Mouse (Mus musculus) CH12.LX (cell line): ENCODE measurements around the gene Ildr1. TPM values are rescaled to one million over a fixed set of nuclear protein-coding genes. Genes with fewer than 3 reads are reported as not detected.

Source experiments
- DNase-seq: peaks from one replicate; pipeline ENCODE4 v3.0.0-alpha.2; 2013; ENCODE audit errors: extremely low read depth
- H3K27ac ChIP-seq: 2 replicates; pipeline ENCODE4 v1.5.1; 2012; ENCODE audit warnings: low read depth, mild to moderate bottlenecking, control low read depth, moderate library complexity; ENCODE audit not compliant: insufficient read depth
- H3K27me3 ChIP-seq: replicated peaks from 2 replicates; pipeline ENCODE3; 2012; ENCODE audit warnings: inconsistent platforms
- H3K36me3 ChIP-seq, 2 experiments: replicated peaks in 1 of 2; 2 replicates each; pipeline versions ENCODE3 to v1.6.1; 2012; ENCODE audit warnings: inconsistent platforms in 1 of 2, low read length in 1 of 2, mild to moderate bottlenecking in 1 of 2, mixed read lengths in 1 of 2, moderate library complexity in 1 of 2; ENCODE audit not compliant: control insufficient read depth in 1 of 2, insufficient read depth in 1 of 2
- H3K4me1 ChIP-seq, 2 experiments: 2 replicates each; pipeline ENCODE4 v1.6.1; 2012; ENCODE audit warnings: inconsistent platforms in 1 of 2, moderate library complexity in 1 of 2; ENCODE audit not compliant: insufficient read depth in 2 of 2, control insufficient read depth in 1 of 2
- H3K4me2 ChIP-seq: 2 replicates; pipeline ENCODE4 v1.6.1; 2012; ENCODE audit warnings: low read depth, mild to moderate bottlenecking, control low read depth; ENCODE audit not compliant: poor library complexity, insufficient read depth, severe bottlenecking
- H3K4me3 ChIP-seq, 3 experiments: fragments of 150-350 bp in 1 of 3; sonication (generic) in 1 of 3; replicated peaks in 1 of 3; 2 replicates each; pipeline versions ENCODE3 to v1.5.1; 2011 to 2012; ENCODE audit warnings: low read depth in 2 of 3, low read length in 2 of 3, mild to moderate bottlenecking in 2 of 3, moderate library complexity in 2 of 3, control low read depth in 1 of 3, improper control_type of control experiment in 1 of 3, inconsistent platforms in 1 of 3, mixed read lengths in 1 of 3; ENCODE audit not compliant: poor library complexity in 1 of 3
- H3K79me2 ChIP-seq: replicated peaks from 2 replicates; pipeline ENCODE4 v1.6.1; 2012; ENCODE audit warnings: mild to moderate bottlenecking, moderate library complexity; ENCODE audit not compliant: control insufficient read depth, poor library complexity, insufficient read depth, severe bottlenecking; ENCODE audit errors: extremely low read depth
- H3K9ac ChIP-seq: 2 replicates; pipeline ENCODE4 v1.6.1; 2012; ENCODE audit warnings: low read depth, mild to moderate bottlenecking, control low read depth, moderate library complexity; ENCODE audit not compliant: insufficient read depth
- H3K9me3 ChIP-seq: replicated peaks from 2 replicates; pipeline ENCODE3; 2012; ENCODE audit warnings: low read length, inconsistent platforms, mixed read lengths
- BHLHE40 ChIP-seq: IDR thresholded peaks from 2 replicates; pipeline ENCODE4 v1.6.1; 2011; ENCODE audit warnings: mild to moderate bottlenecking, low read depth, low read length, improper control_type of control experiment
- CHD1 ChIP-seq: IDR thresholded peaks from 2 replicates; pipeline ENCODE4 v1.6.1; 2012; ENCODE audit warnings: low read depth, low read length, improper control_type of control experiment, inconsistent platforms
- CHD2 ChIP-seq: IDR thresholded peaks from 2 replicates; pipeline ENCODE4 v1.6.1; 2011; ENCODE audit warnings: low read length, improper control_type of control experiment
- E2F4 ChIP-seq: IDR thresholded peaks from 2 replicates; pipeline ENCODE4 v1.6.1; 2011; ENCODE audit warnings: low read depth, low read length, improper control_type of control experiment; ENCODE audit not compliant: insufficient replicate concordance
- ELF1 ChIP-seq: IDR thresholded peaks from 2 replicates; pipeline ENCODE4 v1.6.1; 2014; ENCODE audit warnings: low read depth, mild to moderate bottlenecking, inconsistent platforms, low read length, improper control_type of control experiment
- EP300 ChIP-seq: IDR thresholded peaks from 2 replicates; pipeline ENCODE4 v1.6.1; 2011; ENCODE audit warnings: low read length, improper control_type of control experiment
- ETS1 ChIP-seq: conservative IDR thresholded peaks from 2 replicates; pipeline ENCODE4 v1.6.1; 2012; ENCODE audit warnings: low read depth, mild to moderate bottlenecking, inconsistent platforms, low read length, improper control_type of control experiment, moderate library complexity
- IRF4 ChIP-seq: IDR thresholded peaks from 2 replicates; pipeline ENCODE4 v1.6.1; 2014; ENCODE audit warnings: low read depth, mild to moderate bottlenecking, inconsistent platforms, low read length, improper control_type of control experiment
- JUN ChIP-seq: IDR thresholded peaks from 2 replicates; pipeline ENCODE4 v1.6.1; 2011; ENCODE audit warnings: low read depth, mild to moderate bottlenecking, low read length, improper control_type of control experiment, moderate library complexity; ENCODE audit not compliant: insufficient read depth
- JUND ChIP-seq: conservative IDR thresholded peaks from 2 replicates; pipeline ENCODE4 v1.6.1; 2011; ENCODE audit warnings: low read depth, low read length, improper control_type of control experiment
- KAT2A ChIP-seq: IDR thresholded peaks from 2 replicates; pipeline ENCODE4 v1.6.1; 2012; ENCODE audit warnings: low read length, improper control_type of control experiment, inconsistent platforms; ENCODE audit not compliant: insufficient replicate concordance
- MAFK ChIP-seq: IDR thresholded peaks from 2 replicates; pipeline ENCODE4 v1.6.1; 2011; ENCODE audit warnings: low read length, improper control_type of control experiment; ENCODE audit not compliant: insufficient replicate concordance
- MAZ ChIP-seq: IDR thresholded peaks from 2 replicates; pipeline ENCODE4 v1.6.1; 2012; ENCODE audit warnings: low read depth, mild to moderate bottlenecking, inconsistent platforms, low read length, improper control_type of control experiment, moderate library complexity
- MEF2A ChIP-seq: IDR thresholded peaks from 2 replicates; pipeline ENCODE4 v1.6.1; 2014; ENCODE audit warnings: low read depth, mild to moderate bottlenecking, inconsistent platforms, low read length, improper control_type of control experiment, borderline replicate concordance
- MXI1 ChIP-seq: IDR thresholded peaks from 2 replicates; pipeline ENCODE4 v1.6.1; 2011; ENCODE audit warnings: mild to moderate bottlenecking, low read depth, low read length, improper control_type of control experiment
- MYC ChIP-seq: IDR thresholded peaks from 2 replicates; pipeline ENCODE4 v1.6.1; 2011; ENCODE audit warnings: low read depth, mild to moderate bottlenecking, improper control_type of control experiment, low read length
- POLR2A ChIP-seq: IDR thresholded peaks from 2 replicates; pipeline ENCODE4 v1.6.1; 2011; ENCODE audit warnings: low read depth, mild to moderate bottlenecking, improper control_type of control experiment, low read length
- RCOR1 ChIP-seq: conservative IDR thresholded peaks from 2 replicates; pipeline ENCODE4 v1.6.1; 2012; ENCODE audit warnings: low read depth, mild to moderate bottlenecking, inconsistent platforms, low read length, improper control_type of control experiment
- SIN3A ChIP-seq: IDR thresholded peaks from 2 replicates; pipeline ENCODE4 v1.6.1; 2012; ENCODE audit warnings: low read length, improper control_type of control experiment, inconsistent platforms
- TBP ChIP-seq: conservative IDR thresholded peaks from 2 replicates; pipeline ENCODE4 v1.6.1; 2011; ENCODE audit warnings: low read depth, low read length, improper control_type of control experiment
- TCF12 ChIP-seq: IDR thresholded peaks from 2 replicates; pipeline ENCODE4 v1.6.1; 2014; ENCODE audit warnings: low read depth, mild to moderate bottlenecking, inconsistent platforms, low read length, improper control_type of control experiment
- UBTF ChIP-seq: IDR thresholded peaks from 2 replicates; pipeline ENCODE4 v1.6.1; 2012; ENCODE audit warnings: low read depth, mild to moderate bottlenecking, inconsistent platforms, low read length, improper control_type of control experiment, moderate library complexity
- USF1 ChIP-seq: IDR thresholded peaks from 2 replicates; pipeline ENCODE4 v1.6.1; 2014; ENCODE audit warnings: low read depth, mild to moderate bottlenecking, inconsistent platforms, low read length, improper control_type of control experiment
- ZMIZ1 ChIP-seq: IDR thresholded peaks from 2 replicates; pipeline ENCODE4 v1.6.1; 2012; ENCODE audit warnings: low read depth, mild to moderate bottlenecking, inconsistent platforms, low read length, improper control_type of control experiment
- ZNF384 ChIP-seq: IDR thresholded peaks from 2 replicates; pipeline ENCODE4 v1.6.1; 2012; ENCODE audit warnings: low read depth, low read length, improper control_type of control experiment, inconsistent platforms
- dilution Hi-C: fragments of 300-500 bp; cut with MboI; formaldehyde crosslinking; loops from 2 replicates; pipeline ENCODE4 v1.14.3; 2020; ENCODE audit warnings: low sequenced_read_pairs; ENCODE audit not compliant: extremely low pct_unique_long_range_greater_than_20kb, extremely low pct_ligation_motif_present
- in situ Hi-C: fragments of 300-500 bp; cut with MboI; formaldehyde crosslinking; loops from 3 replicates; pipeline ENCODE4 v1.14.3; 2019; ENCODE audit warnings: low sequenced_read_pairs, low pct_ligation_motif_present, low pct_unique_long_range_greater_than_20kb, mixed read lengths
- polyA plus RNA-seq: library from polyadenylated mRNA; unstranded; fragments of >175 nt; gene quantifications from 2 replicates; pipeline ENCODE4 v1.2.1, GENCODE M21; 2012; ENCODE audit warnings: low read depth; ENCODE audit not compliant: insufficient read length
- total RNA-seq, 2 experiments: library from RNA; depleted of rRNA; stranded (reverse); fragments of 300-350 nt in 1 of 2; fragments of >200 nt in 1 of 2; gene quantifications; 2 replicates each; pipeline ENCODE4 v1.2.3; 2012 to 2014

Gene Ildr1
- total and polyA plus RNA-seq, 3 experiments, result 0.34 to 0.81 (median 0.76) TPM

- no peak overlapping the region for H3K9ac ChIP-seq
- TF ChIP-seq UBTF (no peak), MYC (no peak), EP300 (no peak), USF1 (no peak), TCF12 (no peak), RCOR1 (no peak), JUN (no peak), ELF1 (no peak), MEF2A (no peak), CHD1 (no peak), TBP (no peak), KAT2A (no peak), POLR2A (no peak)
- TF ChIP-seq, all 38 proteins: peak for 0
- no peak overlapping the region for H3K4me3 ChIP-seq
- dilution Hi-C loops, result no loop called here
- peaks cover 16 to 51% of the 10 kb centered on the region in 2 experiments for H3K4me1 ChIP-seq
- no peaks in the 10 kb centered on the region for H3K27me3 ChIP-seq
- no peak for DNase-seq
- H3K9me3 ChIP-seq, result peaks cover 11% of the 10 kb centered on the region
- H3K4me2 ChIP-seq, result no peak overlapping the region
- in situ Hi-C loops, result no loop called here
- H3K79me2 ChIP-seq, result no peaks in the 10 kb centered on the region
- peaks cover 0 to 21% of the 10 kb centered on the region in 2 experiments for H3K36me3 ChIP-seq
- H3K27ac ChIP-seq, result no peak overlapping the region
Observed at GRCm38 (mm10) chr16:36649304-36649703, 44.5 kb upstream of the Ildr1 start.

GRCm38 (mm10) chr16:36650511-36650910 lies 43.3 kb upstream of the Ildr1 start:
- Histone ChIP-seq H3K27ac (no peak overlapping the region), H3K9ac (no peak overlapping the region), H3K9me3 (peaks cover 11% of the 10 kb centered on the region), H3K4me2 (no peak overlapping the region; the same call in 1 of the 2 replicates), H3K4me3 (no peak overlapping the region), H3K79me2 (no peaks in the 10 kb centered on the region), H3K36me3 (peaks cover 0 to 22% of the 10 kb centered on the region in 2 experiments), H3K27me3 (no peaks in the 10 kb centered on the region), H3K4me1 (peaks cover 16 to 46% of the 10 kb centered on the region in 2 experiments)
- TF ChIP-seq RCOR1, result no peak
- no peak for TF ChIP-seq CHD2
- peak; percentile 65 for TF ChIP-seq BHLHE40
- TF ChIP-seq MEF2A, result peak; percentile 58
- 0 out of 2 replicates have a peak, but pooled peaks have one; percentile 9 for TF ChIP-seq JUND
- no peak for TF ChIP-seq E2F4
- TF ChIP-seq IRF4, result peak; percentile 74; the same call in 1 of the 2 replicates
- 0 out of 2 replicates have a peak, but pooled peaks have one; percentile 44 for TF ChIP-seq MAZ
- TF ChIP-seq MAFK, result no peak
- peak; percentile 66 for TF ChIP-seq ETS1
- no peak for TF ChIP-seq KAT2A
- TF ChIP-seq ZNF384, result peak; percentile 24; the same call in 1 of the 2 replicates
- no peak for TF ChIP-seq MXI1
- no peak for TF ChIP-seq ELF1
- no peak for TF ChIP-seq ZMIZ1
- 0 out of 2 replicates have a peak, but pooled peaks have one; percentile 41 for TF ChIP-seq SIN3A
- peak; percentile 3; the same call in 1 of the 2 replicates for TF ChIP-seq JUN
- peak; percentile 73 for TF ChIP-seq EP300
- in situ Hi-C loops (loop anchor here (5.0 kb wide), 1 partner anchor 72 kb away; no protein-coding TSS in a partner anchor), dilution Hi-C loops (no loop called here)
- DNase-seq, result no peak
